Mouse (Mus musculus) inflammation-experienced regulatory T-cells, adult 6 months (primary cell): ENCODE data around the gene Serpina16. TPM values are rescaled to one million over a fixed set of nuclear protein-coding genes. Genes with fewer than 3 reads are reported as not detected.
"Not testable (repeated sequence)": the region's sequence is repeated elsewhere in the genome, so short reads cannot be mapped to it uniquely, and the experiment has no call there.

Experiments
- ATAC-seq: one replicate; pipeline ENCODE4 v1.8.0; 2017
- polyA plus RNA-seq, 3 experiments: library from polyadenylated mRNA; unstranded; fragments of 100-300 nt; shearing (Covaris generic); gene quantifications; one replicate each; pipeline ENCODE4 v1.2.1; 2017

Serpina16 gene
- polyA plus RNA-seq = not detected

DNA sequence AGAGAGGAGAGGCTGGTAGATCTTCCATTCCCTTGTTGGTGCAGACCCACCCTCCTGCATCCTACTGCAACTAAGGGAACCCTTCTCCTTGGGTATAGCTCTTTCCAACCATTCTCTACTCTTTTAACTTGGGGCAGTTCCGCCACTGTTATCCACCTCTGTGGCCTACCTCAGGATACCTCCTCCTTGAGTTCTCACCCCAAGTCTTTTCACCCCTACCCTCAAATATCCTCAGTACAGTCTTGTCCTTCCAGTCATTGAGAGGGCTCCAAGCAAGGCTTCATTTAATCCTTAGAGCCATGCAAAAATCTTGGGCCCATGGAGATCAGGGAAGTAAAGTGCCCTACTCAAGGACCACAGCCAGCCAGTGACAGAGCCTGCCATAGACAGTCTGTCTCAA is at the start of gene Serpina16:
Gene Serpina16 (minus strand): TSS at position 101 of the 400 bp plus-strand sequence.
- ATAC-seq = no peak

DNA sequence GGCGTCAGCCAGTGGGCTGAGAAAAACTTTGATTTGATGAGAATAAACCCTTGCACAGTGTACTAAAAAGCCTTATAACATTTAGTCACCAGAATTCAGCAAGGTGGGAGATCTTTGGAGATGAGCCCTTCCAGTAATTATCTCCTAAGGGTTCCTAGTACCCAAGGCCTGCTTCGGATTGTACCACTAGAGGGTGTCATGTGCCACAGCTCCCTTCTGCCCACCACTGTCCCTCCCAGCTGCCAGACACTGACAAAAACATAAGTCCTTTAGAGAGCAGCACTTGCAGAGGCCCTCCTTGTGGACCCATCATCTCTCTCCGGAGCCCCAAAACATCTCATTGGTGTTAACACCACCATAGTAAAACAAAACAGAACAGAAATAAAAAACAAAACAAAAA is 35.6 kb upstream of the Serpina16 start:
- ATAC-seq = no peak

DNA sequence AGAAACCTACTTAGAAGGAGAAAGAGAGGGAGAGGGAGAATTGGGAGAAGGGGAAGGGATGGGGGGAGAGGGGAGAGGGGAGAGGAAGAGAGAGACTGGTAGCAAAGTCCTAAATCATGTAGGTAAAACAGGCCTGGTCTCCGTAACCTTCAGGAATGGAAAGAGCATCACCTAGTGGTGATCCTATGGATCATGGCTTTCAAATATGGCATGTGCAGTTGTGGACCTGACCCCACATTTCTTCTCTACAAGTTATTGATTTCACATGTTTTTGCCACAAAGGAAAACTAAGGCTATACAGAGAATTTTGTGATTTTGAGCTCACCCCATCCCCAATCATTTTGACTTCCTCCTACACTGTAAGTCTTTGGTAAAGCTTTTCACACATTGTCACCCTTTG is 34.5 kb upstream of the Serpina16 start:
- ATAC-seq = no peak

DNA sequence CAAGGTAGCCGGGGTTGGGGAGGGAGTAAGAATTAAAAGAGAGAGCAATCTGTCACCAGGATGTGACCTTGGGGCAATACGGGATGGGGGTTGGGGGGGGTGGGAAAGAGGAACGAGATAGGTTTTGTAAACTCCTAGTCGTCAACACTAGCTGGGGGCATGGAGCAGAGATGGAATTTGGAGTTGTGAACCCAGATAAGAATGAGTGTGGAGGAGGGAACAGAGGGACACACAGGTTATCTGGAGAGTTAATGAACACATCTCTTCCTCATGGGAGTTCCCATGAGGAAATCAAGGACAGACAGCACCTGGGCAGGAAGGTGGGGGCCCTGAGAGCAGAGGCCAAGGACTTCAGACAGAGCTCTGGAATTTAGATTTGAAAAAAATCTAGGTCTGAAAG is 30.2 kb upstream of the Serpina16 start:
- no peak for ATAC-seq

DNA sequence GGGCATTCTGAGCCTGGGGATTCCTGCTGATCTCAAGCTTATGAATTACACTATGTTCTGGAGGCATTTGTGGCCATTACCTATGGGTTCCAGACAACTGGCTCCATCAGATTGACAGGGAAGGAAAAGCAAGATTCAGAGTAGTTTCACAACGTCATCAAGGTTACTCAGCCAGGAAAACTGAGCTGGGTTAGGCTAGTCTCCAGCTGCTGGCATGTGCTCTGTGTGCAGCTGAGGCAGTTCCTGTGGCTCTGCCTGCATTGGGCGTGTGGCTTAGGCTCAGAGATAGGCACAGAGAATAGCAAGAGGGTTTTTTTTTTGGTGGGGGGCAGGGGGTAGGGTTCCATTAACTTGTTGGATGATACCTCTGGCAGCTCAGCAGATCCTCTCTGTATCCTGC is 29.6 kb upstream of the Serpina16 start:
- ATAC-seq = no peak

DNA sequence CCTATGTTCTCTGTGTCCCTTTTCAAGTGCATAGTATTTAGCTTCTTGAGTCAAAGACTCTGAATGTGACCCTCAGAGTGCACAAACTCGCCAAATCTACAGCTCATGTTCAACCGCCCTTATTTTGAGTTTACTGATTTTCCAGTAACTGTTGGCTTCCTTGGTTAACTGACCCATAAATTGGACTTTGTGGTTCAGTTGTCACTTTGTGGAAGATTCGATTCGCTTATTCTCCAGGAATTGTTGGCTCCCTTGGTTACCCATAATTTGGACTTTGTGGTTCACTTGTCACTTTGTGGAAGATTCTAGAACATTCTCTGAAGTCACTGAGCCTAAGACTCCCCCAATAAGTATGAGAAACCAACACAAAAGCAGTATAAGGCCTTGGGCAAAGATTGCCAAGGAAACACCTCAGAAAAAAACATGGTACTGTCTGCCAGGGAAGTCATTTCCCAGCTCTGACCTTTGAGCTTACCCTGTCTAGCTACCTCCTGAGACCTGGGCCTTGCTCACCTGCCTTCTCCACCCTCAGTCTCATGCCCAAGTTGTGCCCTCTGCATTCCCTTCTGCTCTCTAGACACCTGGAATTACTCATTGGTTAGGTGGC is 24.3 kb upstream of the Serpina16 start:
- ATAC-seq = no peak

DNA sequence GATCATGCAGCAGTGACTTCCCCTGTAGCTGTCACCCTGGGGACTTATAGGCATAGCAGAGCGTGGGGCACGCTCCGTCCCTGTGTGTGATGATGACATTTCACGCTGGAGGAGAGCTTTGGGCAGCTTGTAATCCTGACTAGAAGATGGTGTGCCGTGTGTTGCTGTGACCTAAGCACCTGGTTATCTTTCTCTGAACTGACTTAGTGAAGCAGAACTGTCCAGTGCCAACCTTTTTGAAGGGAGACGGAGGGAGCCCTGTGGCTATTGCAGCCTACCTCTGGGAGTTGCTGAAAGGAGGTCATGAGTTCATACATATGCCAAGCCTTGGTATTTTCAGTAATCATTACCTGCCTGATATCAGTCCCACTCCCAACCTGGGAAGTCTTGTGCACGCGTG is 19.5 kb upstream of the Serpina16 start, which contains the start of gene Serpina1f:
Gene Serpina1f (minus strand): TSS at position 101 of the 400 bp plus-strand sequence.
- ATAC-seq = no peak

DNA sequence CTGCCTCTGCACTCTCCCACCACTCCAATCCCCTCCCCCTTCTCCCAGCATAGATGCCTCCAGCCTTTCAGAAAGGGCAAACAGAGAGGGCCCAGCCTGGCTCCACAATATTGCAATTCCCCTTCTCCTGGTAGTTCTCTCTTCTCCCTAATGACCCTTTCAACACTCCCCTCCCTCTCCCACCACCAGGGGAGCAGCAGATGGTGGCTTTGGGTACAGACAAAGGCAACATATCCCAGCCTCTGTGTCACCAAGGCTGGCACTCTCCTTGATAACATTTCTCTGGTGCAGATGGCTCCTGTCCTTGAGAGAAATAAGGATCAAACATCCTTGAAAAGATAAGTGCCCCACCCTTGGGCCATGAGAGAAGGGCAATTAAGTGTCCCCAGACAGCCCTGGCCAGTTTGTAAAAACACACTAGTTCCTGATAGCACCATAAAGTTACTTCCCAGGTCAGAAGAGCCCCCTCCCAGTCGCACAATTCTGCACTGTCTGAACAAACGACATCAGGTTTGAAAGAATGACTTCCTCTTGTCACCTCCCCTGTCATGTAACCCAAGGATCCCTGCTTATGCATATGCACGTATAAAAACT is 12.4 kb upstream of the Serpina16 start:
- ATAC-seq = no peak

DNA sequence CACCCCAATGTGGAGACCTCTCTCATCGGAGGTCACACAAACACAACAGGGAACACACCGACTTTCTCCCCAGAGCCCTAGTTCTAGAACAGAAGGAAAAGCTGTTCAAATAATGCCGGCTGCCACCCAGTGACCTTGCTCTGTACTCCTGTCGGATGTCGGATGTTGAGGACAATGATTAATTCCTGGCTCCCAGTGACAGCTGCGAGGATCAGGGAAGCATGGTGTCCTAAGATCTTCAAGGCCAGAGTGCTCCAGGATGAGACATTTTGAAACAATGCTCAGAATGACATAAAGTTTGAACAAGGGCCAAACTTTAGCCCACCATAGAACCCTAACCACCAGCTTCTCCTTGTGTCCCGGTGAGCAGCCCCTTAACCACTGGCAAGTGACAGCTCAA is 11.1 kb upstream of the Serpina16 start:
- ATAC-seq = no peak

DNA sequence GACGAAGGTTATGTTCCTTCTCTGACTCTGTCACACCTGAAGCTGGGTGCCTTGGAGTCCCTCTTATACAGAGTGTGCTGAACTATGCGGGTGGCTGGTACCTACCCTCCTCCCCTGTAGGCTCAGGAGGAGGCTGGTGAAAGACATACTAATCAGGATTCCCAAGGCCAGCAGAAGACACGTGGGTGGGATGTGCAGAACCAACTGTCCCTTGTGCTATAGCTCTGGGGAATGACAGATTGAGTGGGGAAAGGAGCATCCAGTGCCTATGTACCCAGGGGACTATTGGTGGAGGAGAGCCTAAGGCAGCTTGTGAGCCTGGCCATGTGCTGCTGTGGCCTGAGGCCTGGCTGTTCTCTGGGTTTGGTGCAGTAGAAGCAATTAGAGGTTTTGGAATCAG is 10.1 kb upstream of the Serpina16 start:
- ATAC-seq = no peak

DNA sequence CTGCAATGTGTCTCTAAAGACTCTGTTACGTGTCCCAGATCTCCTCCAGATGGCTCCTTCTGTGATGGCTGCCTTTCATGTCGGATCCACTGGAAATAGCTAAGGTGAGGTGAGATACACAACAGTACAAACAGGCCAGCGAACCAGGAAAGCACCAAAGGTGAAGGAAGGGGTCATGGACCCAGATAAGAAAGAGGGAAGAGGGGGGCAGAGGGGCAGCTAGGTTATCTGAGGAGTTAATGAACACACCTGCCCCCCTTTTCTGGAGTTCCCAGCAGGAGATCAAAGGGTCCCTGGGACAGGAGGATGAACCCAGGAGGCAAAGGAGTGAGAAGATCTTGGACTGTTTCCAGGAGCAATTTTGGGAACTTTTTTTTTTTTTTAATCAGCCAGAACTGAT is 9.4 kb upstream of the Serpina16 start:
- ATAC-seq = no peak

DNA sequence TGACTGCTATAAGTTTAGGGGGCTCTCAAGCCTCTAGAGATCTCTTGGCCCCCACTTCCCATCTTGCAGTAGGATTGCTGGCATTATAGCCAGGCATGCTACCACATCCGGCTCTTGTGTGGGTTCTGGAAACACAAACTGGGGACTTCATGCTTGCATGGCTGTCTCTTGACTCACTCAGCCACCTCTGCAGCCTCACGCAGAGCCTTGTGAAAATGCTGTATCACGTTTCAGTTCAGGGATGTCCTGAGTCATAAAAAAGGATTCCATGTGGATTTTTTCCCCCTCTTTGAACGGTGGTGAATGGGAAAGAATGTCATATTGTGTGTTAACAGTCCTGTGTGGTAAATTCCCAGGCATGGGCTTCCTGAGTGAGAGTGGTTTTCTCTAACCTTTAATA is 7.8 kb upstream of the Serpina16 start:
- ATAC-seq = no peak

DNA sequence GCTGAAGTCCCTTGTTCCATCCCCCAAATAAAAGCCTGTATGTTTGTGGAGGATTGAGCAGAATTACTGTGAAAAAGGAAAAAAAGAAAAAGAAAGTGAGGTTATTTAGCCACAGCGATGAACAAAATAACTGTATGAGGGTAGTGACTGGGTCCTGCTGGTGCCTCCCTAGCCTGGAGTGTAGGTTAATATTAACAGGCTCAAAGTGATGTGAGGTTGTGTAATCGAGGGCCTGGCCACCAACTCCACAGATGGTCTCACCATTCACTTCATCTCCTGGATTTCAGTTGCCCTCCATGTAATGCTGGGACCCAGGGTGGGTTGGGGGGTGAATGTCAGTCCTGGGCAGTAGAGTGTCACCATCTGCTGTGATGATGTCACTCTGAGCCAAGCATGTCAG is 5.8 kb upstream of the Serpina16 start:
- no peak for ATAC-seq

DNA sequence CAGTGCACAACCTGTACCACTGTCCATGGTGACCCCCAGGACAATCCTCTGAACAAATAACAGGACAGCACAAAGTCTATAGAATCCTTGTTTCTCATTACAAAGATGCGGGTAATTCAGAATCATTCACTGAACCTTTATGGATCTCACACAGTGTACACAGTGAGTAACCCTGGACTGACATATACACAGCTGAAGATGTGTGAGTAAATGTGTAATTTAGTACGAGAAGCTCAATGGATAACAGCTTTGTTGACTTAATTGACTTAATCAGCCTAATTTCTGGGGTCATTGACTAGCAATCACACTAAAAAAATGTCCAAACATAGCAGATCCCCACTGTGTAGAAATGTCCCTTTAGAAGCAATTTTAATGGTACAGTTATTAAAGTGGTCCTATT is 5.2 kb upstream of the Serpina16 start:
- no peak for ATAC-seq

DNA sequence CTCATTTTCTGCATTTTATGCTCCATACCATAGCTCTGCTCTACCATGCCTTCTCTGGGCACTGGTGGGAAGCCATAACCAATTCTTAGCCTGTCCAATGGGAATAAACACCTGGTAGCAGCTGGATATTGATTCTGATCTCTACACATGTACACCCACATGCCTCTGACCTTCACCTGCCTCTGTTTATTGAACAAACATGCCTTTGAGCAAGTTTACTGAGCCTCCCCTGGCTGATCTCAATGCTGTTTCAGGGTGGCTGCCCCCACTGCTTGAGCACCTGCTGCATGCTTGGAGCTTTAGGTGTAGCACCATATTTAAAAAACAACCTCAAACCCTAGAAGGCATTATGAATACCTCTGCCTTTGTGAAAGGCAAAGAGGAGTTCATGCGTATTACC is 3.9 kb upstream of the Serpina16 start:
- ATAC-seq = not testable (repeated sequence)

DNA sequence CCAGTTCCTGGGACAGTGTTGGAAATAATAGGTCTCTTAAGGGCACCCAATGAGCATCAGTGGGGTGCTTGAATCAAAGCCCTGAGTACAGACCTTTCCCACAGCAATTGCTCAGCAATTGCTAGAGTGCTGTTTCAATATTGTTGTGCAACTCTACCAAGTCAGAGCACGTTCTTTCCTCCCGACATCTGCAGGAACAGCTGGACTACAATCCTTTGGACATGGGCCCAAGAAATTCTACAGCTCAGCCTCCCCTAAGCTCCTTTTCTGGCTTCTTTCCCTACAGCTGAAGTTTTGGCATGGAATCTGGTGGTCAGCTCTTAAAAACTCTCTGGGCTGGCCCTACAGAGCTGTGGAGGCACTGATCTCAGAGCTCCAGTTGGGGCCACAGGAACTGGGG is 2.8 kb downstream of the Serpina16 start:
- ATAC-seq = no peak

DNA sequence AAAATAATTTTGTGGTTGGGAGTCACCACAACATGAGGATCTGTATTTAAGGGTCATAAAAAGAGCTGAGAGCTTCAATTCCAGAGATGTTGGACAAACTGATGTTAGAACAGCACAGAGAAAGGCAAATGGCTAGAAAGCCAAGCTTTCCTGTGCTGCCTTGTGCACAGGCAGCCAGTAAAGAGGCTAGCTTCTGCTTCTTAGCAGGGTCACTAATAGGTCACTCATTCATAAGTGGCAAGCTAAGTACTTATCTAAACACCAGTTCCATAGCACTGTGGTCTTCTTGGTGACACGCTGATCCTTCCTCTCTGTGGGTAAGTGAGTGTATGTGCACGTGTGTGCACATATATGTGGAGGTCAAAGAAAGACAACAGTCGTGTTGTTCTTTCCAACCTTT is 4.5 kb downstream of the Serpina16 start:
- ATAC-seq = no peak

DNA sequence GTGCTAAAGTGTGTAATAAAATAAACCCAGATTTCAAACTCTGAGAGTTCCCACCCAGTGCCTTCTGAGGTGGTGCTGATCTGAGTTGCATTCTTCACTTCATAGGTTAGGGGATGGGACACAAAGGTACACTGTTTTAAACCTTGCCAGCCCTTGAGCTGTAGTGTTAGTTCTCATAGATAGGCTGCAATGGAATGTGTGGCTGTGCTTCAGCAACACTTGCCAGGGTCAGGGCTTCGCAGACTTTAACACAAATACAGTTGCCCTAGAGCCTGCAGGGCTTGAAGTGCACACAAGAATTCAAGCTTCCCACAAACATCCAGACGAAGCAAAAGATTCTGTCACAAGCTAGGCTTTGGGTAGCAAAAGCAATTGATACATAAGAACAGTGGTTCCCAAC is 5.0 kb downstream of the Serpina16 start:
- ATAC-seq = no peak

DNA sequence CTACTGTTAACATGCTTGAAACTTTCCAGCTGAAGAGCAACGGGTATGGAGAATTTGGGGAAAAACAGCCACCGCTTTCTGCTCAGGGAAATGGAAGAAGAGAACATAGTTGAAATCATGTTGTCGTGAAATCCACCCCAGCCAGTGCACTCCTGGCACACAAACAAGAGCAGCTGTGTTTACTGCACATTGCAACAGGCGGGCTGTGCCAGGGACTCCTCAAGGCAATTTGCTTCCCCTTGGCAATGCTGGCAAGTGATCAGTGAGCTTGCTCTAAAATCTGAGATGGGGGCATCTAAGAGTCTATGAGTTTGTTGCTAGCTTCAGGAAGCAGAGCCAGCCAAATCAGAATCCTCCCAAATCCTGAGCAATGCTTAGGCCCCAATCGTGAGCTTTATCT is 5.6 kb downstream of the Serpina16 start:
- ATAC-seq = no peak

DNA sequence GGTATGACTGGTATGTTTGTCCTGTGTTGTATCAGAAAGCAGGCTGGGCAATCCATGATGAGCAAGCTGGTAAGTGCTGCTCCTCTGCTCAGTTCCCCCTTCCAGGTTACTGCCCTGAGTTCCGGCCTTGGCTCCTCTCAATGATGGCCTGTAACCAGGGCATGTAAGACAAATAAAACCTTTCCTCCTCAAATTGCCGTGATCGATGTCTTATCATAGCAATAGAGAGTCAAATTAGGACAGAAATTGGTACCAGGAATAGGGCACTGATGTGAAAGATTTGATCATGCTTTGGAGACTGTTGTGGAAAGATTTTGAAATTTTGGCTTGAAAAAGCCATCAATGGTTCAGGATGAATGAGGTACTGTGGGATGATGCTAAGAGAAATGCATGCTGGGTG is 10.7 kb downstream of the Serpina16 start:
- ATAC-seq = no peak

DNA sequence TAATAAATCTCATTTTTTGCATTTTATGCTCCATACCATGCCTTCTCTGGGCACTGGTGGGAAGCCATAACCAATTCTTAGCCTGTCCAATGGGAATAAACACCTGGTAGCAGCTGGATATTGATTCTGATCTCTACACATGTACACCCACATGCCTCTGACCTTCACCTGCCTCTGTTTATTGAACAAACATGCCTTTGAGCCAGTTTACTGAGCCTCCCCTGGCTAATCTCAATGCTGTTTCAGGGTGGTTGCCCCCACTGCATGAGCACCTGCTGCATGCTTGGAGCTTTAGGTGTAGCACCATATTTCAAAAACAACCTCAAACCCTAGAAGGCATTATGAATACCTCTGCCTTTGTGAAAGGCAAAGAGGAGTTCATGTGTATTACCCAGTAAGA is 13.9 kb downstream of the Serpina16 start:
- not testable (repeated sequence) for ATAC-seq

DNA sequence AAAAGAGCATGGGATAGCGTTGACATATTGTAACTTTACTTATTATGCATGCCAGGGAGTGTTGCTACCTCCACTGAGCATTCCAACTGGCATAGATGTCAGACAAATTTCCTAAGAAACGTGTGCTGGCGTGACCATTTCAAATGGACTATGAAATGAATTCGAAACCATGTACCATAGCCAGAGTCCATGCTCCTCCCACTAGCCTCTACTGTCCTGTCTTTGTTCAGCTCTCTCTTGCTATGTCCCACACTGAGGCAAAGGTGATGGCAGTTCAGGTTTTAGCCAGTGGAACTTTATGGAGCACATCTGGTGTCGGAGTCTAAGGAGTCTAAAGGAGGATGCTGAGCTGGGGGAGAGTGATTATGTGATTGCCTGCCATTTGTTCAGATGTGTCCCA is 15.9 kb downstream of the Serpina16 start:
- ATAC-seq = no peak

DNA sequence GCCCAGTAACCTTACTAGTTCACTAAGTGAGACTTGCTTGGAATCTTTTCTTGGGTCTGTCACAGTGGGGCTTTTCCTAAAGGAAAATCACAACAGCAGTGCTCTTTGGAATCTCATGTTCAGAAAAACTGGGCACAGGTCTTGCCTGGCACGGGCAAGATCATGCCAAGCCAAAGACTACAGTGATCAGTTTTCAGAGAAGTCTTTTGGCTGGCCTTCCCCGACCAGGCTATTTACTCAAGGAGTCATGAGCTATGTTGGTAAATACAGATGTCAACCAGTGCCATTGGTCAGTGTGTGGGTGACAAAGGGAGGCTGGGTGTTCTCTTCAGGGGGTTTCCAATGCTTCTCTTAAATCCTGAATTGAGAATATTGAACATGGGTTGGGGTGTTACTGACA is 16.8 kb downstream of the Serpina16 start:
- ATAC-seq = no peak

DNA sequence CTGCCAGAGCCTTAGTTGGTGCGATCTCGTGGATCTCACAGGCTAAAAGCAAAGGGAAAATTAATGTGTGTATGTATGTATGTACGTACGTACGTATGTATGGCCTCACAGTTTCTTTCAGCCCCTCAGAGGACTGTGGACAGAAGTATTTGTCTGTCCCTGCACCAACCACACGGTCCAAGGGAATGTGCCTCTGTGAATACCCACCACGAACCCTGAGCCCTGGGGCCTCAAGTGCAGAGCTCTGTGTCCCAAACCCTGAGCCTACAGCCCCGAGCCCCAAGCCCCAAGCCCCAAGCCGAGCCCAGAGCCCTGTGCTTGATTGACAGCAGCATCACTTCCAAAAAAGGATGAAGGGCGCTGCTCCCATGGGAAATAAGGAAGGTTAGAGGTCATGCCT is 17.9 kb downstream of the Serpina16 start:
- no peak for ATAC-seq
